Mouse (Mus musculus) mouse trophoblast stem cell (cell line): Measurements from ENCODE around the gene P2rx3.

Experiments
- in situ Hi-C, 2 experiments: fragments of 300-500 bp; cut with MseI, MboI; formaldehyde crosslinking; loops; 2 replicates in 1 of 2; 3 replicates in 1 of 2; pipeline ENCODE4 v1.15.1; 2025

Gene P2rx3

GRCm38 (mm10) chr2:85037047-85038026, at the start of gene P2rx3, which contains the start of gene Ssrp1:
Gene P2rx3 (minus strand): TSS chr2:85037462.
Gene Ssrp1 (plus strand): TSS chr2:85037234.
- in situ Hi-C loops: no loop called here

- in situ Hi-C loops: no loop called here
Observed at GRCm38 (mm10) chr2:85073751-85074150, 36.5 kb upstream of the P2rx3 start.

GRCm38 (mm10) chr2:85071921-85072320, 34.7 kb upstream of the P2rx3 start:
- in situ Hi-C loops: no loop called here

GRCm38 (mm10) chr2:85070086-85070485, 32.8 kb upstream of the P2rx3 start:
- in situ Hi-C loops: no loop called here

GRCm38 (mm10) chr2:85068626-85069025, 31.4 kb upstream of the P2rx3 start:
- in situ Hi-C loops: no loop called here

GRCm38 (mm10) chr2:85067903-85068625, 30.8 kb upstream of the P2rx3 start:
- in situ Hi-C loops: no loop called here

GRCm38 (mm10) chr2:85066937-85067336, 29.7 kb upstream of the P2rx3 start:
- in situ Hi-C loops: no loop called here

- in situ Hi-C loops: no loop called here
Observed at GRCm38 (mm10) chr2:85065141-85065875, 28.0 kb upstream of the P2rx3 start.

GRCm38 (mm10) chr2:85061107-85061541, 23.9 kb upstream of the P2rx3 start:
- in situ Hi-C loops: no loop called here

- in situ Hi-C loops: no loop called here
Observed at GRCm38 (mm10) chr2:85060591-85061060, 23.4 kb upstream of the P2rx3 start.

- in situ Hi-C loops: no loop called here
Observed at GRCm38 (mm10) chr2:85059677-85060076, 22.4 kb upstream of the P2rx3 start.

- in situ Hi-C loops: no loop called here
Observed at GRCm38 (mm10) chr2:85056711-85057110, 19.4 kb upstream of the P2rx3 start.

GRCm38 (mm10) chr2:85053192-85053816, 16.0 kb upstream of the P2rx3 start:
- in situ Hi-C loops: no loop called here

- in situ Hi-C loops: no loop called here
Observed at GRCm38 (mm10) chr2:85050746-85051145, 13.5 kb upstream of the P2rx3 start.

GRCm38 (mm10) chr2:85050001-85050634, 12.9 kb upstream of the P2rx3 start:
- in situ Hi-C loops: no loop called here

GRCm38 (mm10) chr2:85049277-85049676, 12.0 kb upstream of the P2rx3 start:
- in situ Hi-C loops: no loop called here

GRCm38 (mm10) chr2:85048168-85048751, 11.0 kb upstream of the P2rx3 start:
- in situ Hi-C loops: no loop called here

GRCm38 (mm10) chr2:85047596-85048167, 10.4 kb upstream of the P2rx3 start, which contains the start of gene Tnks1bp1:
Gene Tnks1bp1 (plus strand): TSS chr2:85048022.
- in situ Hi-C loops: no loop called here

GRCm38 (mm10) chr2:85047081-85047480, 9.8 kb upstream of the P2rx3 start:
- in situ Hi-C loops: no loop called here

GRCm38 (mm10) chr2:85046222-85046621, 9.0 kb upstream of the P2rx3 start:
- in situ Hi-C loops: no loop called here
